Mouse (Mus musculus) embryonic stem cell, embryonic (primary cell): ENCODE results near the gene Stra6.

Experiments
- CTCF ChIA-PET, 4 experiments: fragments of 300-600 bp in 2 of 4; fragments of 350-600 bp in 2 of 4; sonication (Branson Sonifier 250); formaldehyde crosslinking; loops; one replicate each; lab custom pipeline; 2022; ENCODE audit warnings: inconsistent platforms in 2 of 4; lab: Charles Lee
- POLR2A ChIA-PET, 4 experiments: fragments of 300-600 bp in 2 of 4; fragments of 350-600 bp in 2 of 4; sonication (Branson Sonifier 250); formaldehyde crosslinking; loops; one replicate each; lab custom pipeline; 2022; ENCODE audit warnings: antibody characterized with exemption in 4 of 4, inconsistent platforms in 1 of 4; lab: Charles Lee

Gene Stra6

DNA sequence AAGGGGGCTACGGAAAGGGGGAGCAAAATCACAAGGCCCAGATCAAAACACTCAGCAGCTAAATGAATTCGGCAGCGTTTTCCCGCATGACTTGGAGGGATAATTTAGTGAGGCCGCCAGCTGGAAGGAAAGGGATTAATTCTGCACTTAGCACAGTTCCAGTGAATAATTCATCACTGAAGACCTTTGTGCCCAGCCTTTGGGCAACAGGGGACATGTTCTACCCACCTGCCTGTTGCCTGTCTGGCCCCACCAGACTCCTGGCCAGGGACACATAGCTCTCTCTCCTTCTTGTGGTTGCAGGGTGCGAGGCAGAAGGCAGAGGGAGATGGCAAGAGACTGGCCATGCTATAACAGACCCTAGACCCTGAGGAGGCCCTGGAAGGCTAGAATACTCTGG lies 1.9 kb downstream of the Stra6 start:
- CTCF ChIA-PET: interaction anchor here in 1 of 4 experiments (1.6 kb wide), 1 partner anchor 139 kb away, joined by 7 read pairs; the partner anchor contains the start of genes Islr and Islr2
- POLR2A ChIA-PET: interaction anchor here in 1 of 4 experiments (1.1 kb wide), 1 partner anchor 10 kb away, joined by 3 read pairs; no protein-coding TSS in a partner anchor

GRCm38 (mm10) chr9:58065977-58066730 lies 2.6 kb downstream of the Stra6 start:
- CTCF ChIA-PET: interaction anchor here in 3 of 4 experiments (0.6 to 1.6 kb wide), 4 partner anchors 28 to 144 kb away, joined by 3 to 7 read pairs (median 4); partner anchors contain the start of genes Islr (in 1 of the 3) and Islr2 (in 1 of the 3)

GRCm38 (mm10) chr9:58066731-58067095 lies 3.1 kb downstream of the Stra6 start:
- CTCF ChIA-PET: interaction anchor here in 3 of 4 experiments (1.1 to 1.6 kb wide), 3 partner anchors 29 to 143 kb away, joined by 3 to 7 read pairs (median 3); partner anchors contain the start of genes Islr (in 1 of the 3) and Islr2 (in 1 of the 3)
- POLR2A ChIA-PET: interaction anchor here in 1 of 4 experiments (1.1 kb wide), 1 partner anchor 11 kb away, joined by 3 read pairs; no protein-coding TSS in a partner anchor

More at GRCm38 (mm10) chr9:58065977-58066730, 2.6 kb downstream of the Stra6 start:
- POLR2A ChIA-PET: interaction anchor here in 2 of 4 experiments (0.6 to 1.1 kb wide), 2 partner anchors 11 to 19 kb away, joined by 3 read pairs; no protein-coding TSS in a partner anchor

DNA sequence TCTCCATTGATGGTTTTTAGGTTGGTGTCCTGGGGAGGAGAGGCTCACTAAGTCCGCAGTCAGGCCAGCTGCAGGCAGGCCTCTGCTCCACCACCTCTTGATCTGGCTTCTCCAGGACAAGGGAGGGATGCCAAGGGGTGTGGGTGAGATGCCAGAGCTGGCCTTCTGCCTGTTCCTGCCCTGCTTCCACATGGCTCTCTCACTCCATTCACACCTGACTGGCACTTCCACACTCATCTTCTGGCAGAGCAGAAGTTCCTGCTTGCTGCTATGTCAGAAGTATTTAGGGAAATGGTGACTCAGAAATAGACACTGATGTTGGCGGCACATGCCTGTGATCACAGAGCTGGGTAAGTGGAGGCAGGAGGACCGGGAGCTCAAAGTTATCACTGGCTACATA lies 4.0 kb downstream of the Stra6 start:
- ChIA-PET POLR2A (interaction anchor here in 1 of 4 experiments (0.6 kb wide), 1 partner anchor 143 kb away, joined by 3 read pairs; no protein-coding TSS in a partner anchor), CTCF (interaction anchor here in 1 of 4 experiments (1.2 kb wide), 1 partner anchor 29 kb away, joined by 3 read pairs; no protein-coding TSS in a partner anchor)

DNA sequence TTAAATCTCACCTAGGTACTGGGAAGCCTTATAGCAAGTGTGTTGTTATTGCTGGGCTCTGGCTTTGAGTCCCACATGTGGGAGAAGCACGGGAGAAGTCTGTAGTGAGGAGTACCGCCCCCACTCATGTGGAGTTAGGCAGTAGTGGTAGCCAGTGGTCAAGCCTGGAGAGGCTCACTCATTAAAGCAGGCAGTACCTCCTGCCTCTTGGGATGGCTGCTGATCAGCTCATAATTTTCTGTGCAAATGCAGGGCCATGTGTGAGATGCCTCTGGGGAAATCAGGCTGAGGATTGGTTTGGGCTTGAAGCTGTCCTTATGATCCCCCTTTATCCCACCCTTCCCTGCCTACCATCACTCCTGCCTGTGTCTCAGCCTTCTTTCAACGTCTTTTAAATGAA lies 11.0 kb downstream of the Stra6 start:
- ChIA-PET POLR2A (no interaction called here), CTCF (interaction anchor here in 2 of 4 experiments (0.5 to 0.7 kb wide), 2 partner anchors 120 to 146 kb away, joined by 4 to 17 read pairs; no protein-coding TSS in a partner anchor)

- CTCF ChIA-PET: interaction anchor here (0.5 to 1.8 kb wide), 10 partner anchors 11 to 436 kb away, joined by 3 to 14 read pairs (median 4); partner anchors contain the start of genes Islr (in 3 of the 4) and Islr2 (in 3 of the 4)
- POLR2A ChIA-PET: interaction anchor here (0.6 to 2.1 kb wide), 12 partner anchors 12 to 421 kb away, joined by 3 to 6 read pairs (median 4); partner anchors contain the start of genes Islr (in 1 of the 4) and Islr2 (in 1 of the 4)
Observed at GRCm38 (mm10) chr9:58084586-58084985, 21.0 kb downstream of the Stra6 start.

DNA sequence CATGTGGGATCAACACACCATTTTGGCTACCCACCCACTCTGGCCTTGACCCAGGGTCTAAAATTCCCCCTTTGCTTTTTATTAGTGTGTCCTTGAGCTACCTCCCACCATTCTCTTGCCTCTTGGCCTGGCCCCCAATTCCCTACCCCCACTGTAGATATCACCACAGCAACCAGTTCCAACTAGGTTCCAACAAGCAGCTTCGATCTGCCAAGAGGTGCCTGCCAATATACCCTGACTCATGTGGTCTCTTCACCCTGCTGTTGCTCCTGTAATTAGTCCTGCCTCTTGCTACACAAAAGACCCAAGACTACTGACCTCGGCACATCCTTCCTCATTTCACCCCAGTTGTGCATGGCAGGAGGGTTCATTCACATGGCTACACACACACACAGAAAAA lies 21.5 kb downstream of the Stra6 start:
- POLR2A ChIA-PET: interaction anchor here (0.6 to 2.1 kb wide), 12 partner anchors 12 to 421 kb away, joined by 3 to 6 read pairs (median 4); partner anchors contain the start of genes Islr (in 1 of the 4) and Islr2 (in 1 of the 4)
- CTCF ChIA-PET: interaction anchor here in 3 of 4 experiments (0.6 to 1.8 kb wide), 6 partner anchors 28 to 145 kb away, joined by 3 to 14 read pairs (median 4); partner anchors contain the start of genes Islr (in 2 of the 3) and Islr2 (in 2 of the 3)

DNA sequence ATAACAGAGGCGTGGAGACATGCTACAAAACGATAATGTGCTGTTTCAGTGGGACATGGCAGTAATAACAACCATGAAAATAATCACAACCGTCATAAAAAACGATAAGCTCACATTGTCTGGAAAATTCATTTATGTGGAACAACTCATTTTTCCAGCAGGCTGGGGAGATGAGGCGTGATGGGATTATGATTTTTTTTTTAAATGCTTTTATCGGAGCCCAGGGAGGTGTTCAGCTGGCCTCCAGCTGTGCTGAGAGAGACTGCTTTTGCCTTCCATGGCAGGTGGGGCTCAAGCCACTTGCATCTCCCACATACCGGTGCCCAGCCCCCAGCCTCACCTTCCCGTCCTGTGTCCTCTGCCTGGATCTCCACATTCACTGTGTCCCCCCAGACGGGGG lies 22.6 kb downstream of the Stra6 start:
- ChIA-PET CTCF (interaction anchor here in 3 of 4 experiments (0.6 to 1.5 kb wide), 6 partner anchors 48 to 341 kb away, joined by 3 to 10 read pairs (median 4); partner anchors contain the start of genes Islr (in 2 of the 3) and Islr2 (in 2 of the 3)), POLR2A (interaction anchor here in 3 of 4 experiments (0.6 to 2.1 kb wide), 7 partner anchors 9 to 118 kb away, joined by 3 to 6 read pairs (median 5); partner anchors contain the start of genes Islr (in 1 of the 3) and Islr2 (in 1 of the 3))

GRCm38 (mm10) chr9:58086861-58087260 lies 23.3 kb downstream of the Stra6 start:
- POLR2A ChIA-PET: interaction anchor here in 3 of 4 experiments (0.6 to 1.8 kb wide), 5 partner anchors 10 to 78 kb away, joined by 3 to 6 read pairs (median 5); no protein-coding TSS in a partner anchor
- CTCF ChIA-PET: interaction anchor here in 3 of 4 experiments (0.6 to 1.5 kb wide), 6 partner anchors 9 to 341 kb away, joined by 3 to 6 read pairs (median 4); partner anchors contain the start of genes Islr (in 2 of the 3) and Islr2 (in 2 of the 3)

DNA sequence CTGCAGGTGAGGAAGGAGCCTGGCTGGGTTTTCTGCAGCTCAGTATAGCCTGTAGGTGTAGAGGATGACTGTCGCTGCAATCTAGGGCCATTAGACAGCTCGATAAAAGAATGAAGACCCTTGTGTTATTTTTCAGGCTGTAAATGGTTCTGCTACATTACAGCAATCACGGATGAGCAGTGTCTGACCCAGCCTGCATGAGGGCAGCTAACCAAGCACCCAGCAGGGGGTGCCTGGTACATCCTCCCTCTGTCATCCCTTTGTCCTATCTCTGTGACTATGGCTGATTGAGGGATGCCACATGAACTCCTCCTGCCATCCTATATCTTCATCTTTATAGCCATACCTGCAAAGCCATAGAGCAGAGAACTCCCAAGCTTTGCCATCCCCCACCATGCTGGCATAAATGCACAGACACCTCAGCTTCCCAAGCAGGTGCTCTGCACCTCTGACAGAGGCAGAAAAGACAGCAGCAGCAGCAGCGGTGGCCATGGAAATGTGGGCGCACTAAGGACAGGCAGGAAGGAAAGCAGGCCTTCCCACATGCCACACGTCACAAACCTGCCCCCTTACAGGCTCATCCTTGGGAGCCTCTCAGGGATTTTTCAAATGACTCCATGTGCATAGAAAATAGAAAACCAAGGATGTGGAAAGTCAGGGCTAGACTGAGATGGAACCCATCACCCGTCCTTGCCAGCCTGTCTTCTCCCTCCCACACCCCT lies 23.9 kb downstream of the Stra6 start:
- ChIA-PET POLR2A (interaction anchor here in 2 of 4 experiments (0.6 to 1.8 kb wide), 4 partner anchors 8 to 78 kb away, joined by 3 to 6 read pairs (median 4); no protein-coding TSS in a partner anchor), CTCF (interaction anchor here in 3 of 4 experiments (0.6 to 1.5 kb wide), 6 partner anchors 8 to 129 kb away, joined by 3 to 5 read pairs (median 4); no protein-coding TSS in a partner anchor)

DNA sequence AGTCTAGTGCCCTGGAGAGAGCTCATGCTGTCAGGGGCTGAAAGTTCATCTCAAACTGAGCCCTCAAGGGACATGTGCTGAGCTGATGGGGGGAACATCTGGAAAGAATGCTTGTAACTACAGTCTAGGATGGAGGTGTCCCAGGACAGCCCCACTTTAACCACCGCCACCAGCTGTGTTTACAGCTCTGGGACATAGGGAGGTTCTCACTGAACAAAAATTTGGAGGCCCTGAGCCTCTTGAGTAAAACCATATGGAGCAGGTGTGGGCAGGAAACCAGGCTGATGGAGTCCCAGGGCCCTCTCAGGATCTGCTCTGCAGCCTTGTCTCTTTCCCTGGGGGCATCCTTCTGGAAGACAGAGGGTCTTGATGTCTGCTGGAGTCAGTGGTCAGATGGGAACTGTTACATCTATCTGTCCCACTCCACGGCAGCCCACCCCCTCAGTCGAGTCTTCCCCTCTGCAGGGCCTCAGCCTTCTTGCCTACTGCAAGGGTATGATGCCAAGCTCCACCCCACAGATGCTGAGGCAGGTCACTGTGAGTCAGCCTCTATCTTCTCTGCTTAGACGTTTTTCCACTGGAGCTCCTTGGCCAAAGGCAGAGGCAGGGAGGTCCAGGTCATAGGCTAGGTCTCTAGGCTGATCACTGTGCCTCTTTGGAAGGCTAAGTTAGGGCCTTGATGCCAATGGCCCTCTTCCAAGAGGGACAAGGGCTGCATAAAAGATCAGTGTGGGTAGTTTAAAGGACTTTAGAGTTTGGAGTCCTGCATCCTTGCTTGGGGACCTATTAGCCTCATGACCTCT lies 28.2 kb downstream of the Stra6 start:
- POLR2A ChIA-PET: interaction anchor here in 1 of 4 experiments (0.6 to 1.2 kb wide), 2 partner anchors 9 to 118 kb away, joined by 3 read pairs; no protein-coding TSS in a partner anchor
- CTCF ChIA-PET: no interaction called here

GRCm38 (mm10) chr9:58092581-58093269 lies 29.1 kb downstream of the Stra6 start:
- ChIA-PET POLR2A (interaction anchor here in 1 of 4 experiments (0.6 to 1.2 kb wide), 2 partner anchors 10 to 117 kb away, joined by 3 read pairs; no protein-coding TSS in a partner anchor), CTCF (interaction anchor here in 1 of 4 experiments (2.5 kb wide), 1 partner anchor 111 kb away, joined by 7 read pairs; the partner anchor contains the start of genes Islr and Islr2)

GRCm38 (mm10) chr9:58093776-58094175 lies 30.2 kb downstream of the Stra6 start:
- CTCF ChIA-PET: interaction anchor here in 1 of 4 experiments (2.5 kb wide), 1 partner anchor 110 kb away, joined by 7 read pairs; the partner anchor contains the start of genes Islr and Islr2
- POLR2A ChIA-PET: interaction anchor here in 1 of 4 experiments (0.8 kb wide), 1 partner anchor 145 kb away, joined by 4 read pairs; no protein-coding TSS in a partner anchor

GRCm38 (mm10) chr9:58095977-58096376 lies 32.4 kb downstream of the Stra6 start:
- CTCF ChIA-PET: interaction anchor here (0.6 to 1.2 kb wide), 5 partner anchors 9 to 108 kb away, joined by 3 to 4 read pairs (median 3); partner anchors contain the start of genes Islr (in 1 of the 4) and Islr2 (in 1 of the 4)
- POLR2A ChIA-PET: interaction anchor here in 3 of 4 experiments (0.6 to 2.6 kb wide), 7 partner anchors 8 to 115 kb away, joined by 3 to 6 read pairs (median 3); no protein-coding TSS in a partner anchor

GRCm38 (mm10) chr9:58096629-58097301 lies 33.2 kb downstream of the Stra6 start:
- CTCF ChIA-PET: interaction anchor here in 2 of 4 experiments (0.9 to 1.2 kb wide), 3 partner anchors 58 to 107 kb away, joined by 3 read pairs; partner anchors contain the start of genes Islr (in 1 of the 2) and Islr2 (in 1 of the 2)
- POLR2A ChIA-PET: interaction anchor here in 2 of 4 experiments (1.1 to 2.6 kb wide), 5 partner anchors 10 to 85 kb away, joined by 3 to 6 read pairs (median 5); no protein-coding TSS in a partner anchor
